Mouse (Mus musculus): ENCODE data around the gene Cyba. TPM values are rescaled to one million over a fixed set of nuclear protein-coding genes. Genes with fewer than 3 reads are reported as not detected.

Cyba gene
- total and polyA plus RNA-seq, 3 experiments: 450 to 1,119 (median 848) TPM

GRCm38 (mm10) chr8:122452154-122452553 lies 19.4 kb upstream of the Cyba start:
- Histone ChIP-seq H3K4me2 (ENCODE audit: insufficient read depth, low read depth, poor library complexity, severe bottlenecking) (no peak overlapping the region), H3K27ac (ENCODE audit: insufficient read depth, low read depth) (no peak overlapping the region), H3K4me1 (ENCODE audit: control insufficient read depth in 1 of 2, insufficient read depth in 2 of 2) (peaks cover under 1 to 11% of the 10 kb centered on the region in 2 experiments; a peak in 3 of 4 replicates), H3K79me2 (replicated peaks; ENCODE audit: control insufficient read depth, extremely low read depth, insufficient read depth, poor library complexity, severe bottlenecking) (no peaks in the 10 kb centered on the region), H3K4me3 (replicated peaks in 1 of 3; ENCODE audit: low read depth in 2 of 3, low read length in 2 of 3, poor library complexity in 1 of 3) (no peak overlapping the region), H3K36me3 (replicated peaks in 1 of 2; ENCODE audit: control insufficient read depth in 1 of 2, insufficient read depth in 1 of 2, low read length in 1 of 2) (no peaks in the 10 kb centered on the region), H3K9me3 (replicated peaks; ENCODE audit: low read length) (no peaks in the 10 kb centered on the region), H3K27me3 (replicated peaks) (peaks cover 8% of the 10 kb centered on the region), H3K9ac (ENCODE audit: insufficient read depth, low read depth) (no peak overlapping the region)
- dilution Hi-C loops (cut with MboI; ENCODE audit: extremely low pct_ligation_motif_present, extremely low pct_unique_long_range_greater_than_20kb, low sequenced_read_pairs) (no loop called here), in situ Hi-C loops (cut with MboI; ENCODE audit: low pct_ligation_motif_present, low pct_unique_long_range_greater_than_20kb, low sequenced_read_pairs) (no loop called here)
- TF ChIP-seq ZMIZ1 (IDR thresholded peaks at IDR 0.05; ENCODE audit: low read depth, low read length) (no peak), MXI1 (IDR thresholded peaks at IDR 0.05; ENCODE audit: low read depth, low read length) (no peak), MYC (IDR thresholded peaks at IDR 0.05; ENCODE audit: low read depth, low read length) (no peak), MAZ (IDR thresholded peaks at IDR 0.05; ENCODE audit: low read depth, low read length) (no peak), IRF4 (IDR thresholded peaks at IDR 0.05; ENCODE audit: low read depth, low read length) (no peak), SIN3A (IDR thresholded peaks at IDR 0.05; ENCODE audit: low read length) (no peak), ZC3H11A (IDR thresholded peaks at IDR 0.05; ENCODE audit: low read depth, low read length) (no peak)
- no peak for DNase-seq (ENCODE audit: extremely low read depth)

DNA sequence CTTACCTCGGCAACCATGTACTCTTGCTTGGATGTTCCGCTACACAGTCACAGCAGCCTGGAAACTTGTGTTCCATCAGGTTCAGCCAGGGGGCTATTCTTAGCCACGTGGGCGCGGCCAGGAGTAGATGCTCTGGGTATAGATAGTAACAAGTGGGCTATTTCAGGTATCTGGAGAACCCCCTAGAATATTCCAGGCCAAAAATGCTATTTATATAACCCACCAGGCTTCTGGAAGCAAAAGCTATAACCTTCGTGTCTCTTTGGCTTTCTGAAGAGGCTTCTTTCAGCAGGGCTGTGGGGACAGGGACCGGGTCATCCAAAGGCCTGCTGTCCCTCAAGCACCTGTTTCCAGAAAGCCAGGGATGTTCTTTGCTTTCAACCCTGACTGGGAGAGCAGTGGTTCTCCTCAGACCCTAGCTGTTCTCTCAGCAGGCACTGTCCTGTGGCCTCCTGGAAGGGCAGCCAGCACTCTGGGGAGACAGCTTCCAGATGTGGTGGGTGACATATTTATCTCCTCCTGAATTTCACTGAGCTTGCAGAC lies 18.5 kb upstream of the Cyba start:
- H3K9me3 ChIP-seq (replicated peaks; ENCODE audit: low read length): no peaks in the 10 kb centered on the region
- in situ Hi-C loops (cut with MboI; ENCODE audit: low pct_ligation_motif_present, low pct_unique_long_range_greater_than_20kb, low sequenced_read_pairs) (no loop called here), dilution Hi-C loops (cut with MboI; ENCODE audit: extremely low pct_ligation_motif_present, extremely low pct_unique_long_range_greater_than_20kb, low sequenced_read_pairs) (no loop called here)
- peaks cover 4% of the 10 kb centered on the region for H3K27me3 ChIP-seq (replicated peaks)
- no peaks in the 10 kb centered on the region for H3K79me2 ChIP-seq (replicated peaks; ENCODE audit: control insufficient read depth, extremely low read depth, insufficient read depth, poor library complexity, severe bottlenecking)
- H3K4me3 ChIP-seq (replicated peaks in 1 of 3; ENCODE audit: low read depth in 2 of 3, low read length in 2 of 3, poor library complexity in 1 of 3): no peak overlapping the region
- no peak overlapping the region for H3K4me2 ChIP-seq (ENCODE audit: insufficient read depth, low read depth, poor library complexity, severe bottlenecking)
- no peak overlapping the region for H3K27ac ChIP-seq (ENCODE audit: insufficient read depth, low read depth)
- TF ChIP-seq MYC (IDR thresholded peaks at IDR 0.05; ENCODE audit: low read depth, low read length) (0 out of 2 replicates have a peak, but pooled peaks have one; percentile 25), TCF12 (IDR thresholded peaks at IDR 0.05; ENCODE audit: low read depth, low read length) (no peak), NELFE (IDR thresholded peaks at IDR 0.05; ENCODE audit: low read depth, low read length) (no peak), TBP (conservative IDR thresholded peaks at IDR 0.05; ENCODE audit: low read depth, low read length) (no peak), KAT2A (IDR thresholded peaks at IDR 0.05; ENCODE audit: insufficient replicate concordance, low read length) (no peak), GABPA (IDR thresholded peaks at IDR 0.05; ENCODE audit: insufficient replicate concordance, low read depth, low read length) (no peak), RAD21 (IDR thresholded peaks at IDR 0.05; ENCODE audit: low read depth, low read length) (no peak), CHD1 (IDR thresholded peaks at IDR 0.05; ENCODE audit: low read depth, low read length) (no peak), ETS1 (conservative IDR thresholded peaks at IDR 0.05; ENCODE audit: low read depth, low read length) (peak; percentile 39; the same call in 1 of the 2 replicates), IRF4 (IDR thresholded peaks at IDR 0.05; ENCODE audit: low read depth, low read length) (no peak), SIN3A (IDR thresholded peaks at IDR 0.05; ENCODE audit: low read length) (0 out of 2 replicates have a peak, but pooled peaks have one; percentile 39), USF1 (IDR thresholded peaks at IDR 0.05; ENCODE audit: low read depth, low read length) (no peak), MAX (IDR thresholded peaks at IDR 0.05; ENCODE audit: low read length) (0 out of 2 replicates have a peak, but pooled peaks have one; percentile 29), ZMIZ1 (IDR thresholded peaks at IDR 0.05; ENCODE audit: low read depth, low read length) (no peak), POLR2AphosphoS2 (IDR thresholded peaks at IDR 0.05; ENCODE audit: low read depth, low read length) (no peak), EP300 (IDR thresholded peaks at IDR 0.05; ENCODE audit: low read length) (peak; percentile 59), BHLHE40 (IDR thresholded peaks at IDR 0.05; ENCODE audit: low read depth, low read length) (no peak), MEF2A (IDR thresholded peaks at IDR 0.05; ENCODE audit: borderline replicate concordance, low read depth, low read length) (peak; percentile 93)
- H3K9ac ChIP-seq (ENCODE audit: insufficient read depth, low read depth): no peak overlapping the region
- peaks cover 0 to 11% of the 10 kb centered on the region in 2 experiments; a peak in 2 of 4 replicates for H3K4me1 ChIP-seq (ENCODE audit: control insufficient read depth in 1 of 2, insufficient read depth in 2 of 2)
- DNase-seq (ENCODE audit: extremely low read depth): no peak
- no peaks in the 10 kb centered on the region for H3K36me3 ChIP-seq (replicated peaks in 1 of 2; ENCODE audit: control insufficient read depth in 1 of 2, insufficient read depth in 1 of 2, low read length in 1 of 2)

Measured in CH12.LX (cell line).